Mouse (Mus musculus): ENCODE results near the gene H6pd. TPM values are rescaled to one million over a fixed set of nuclear protein-coding genes. Genes with fewer than 3 reads are reported as not detected.

Gene H6pd
- total and polyA plus RNA-seq, 3 experiments, result 6.9 to 10.8 TPM; not detected in 1

DNA sequence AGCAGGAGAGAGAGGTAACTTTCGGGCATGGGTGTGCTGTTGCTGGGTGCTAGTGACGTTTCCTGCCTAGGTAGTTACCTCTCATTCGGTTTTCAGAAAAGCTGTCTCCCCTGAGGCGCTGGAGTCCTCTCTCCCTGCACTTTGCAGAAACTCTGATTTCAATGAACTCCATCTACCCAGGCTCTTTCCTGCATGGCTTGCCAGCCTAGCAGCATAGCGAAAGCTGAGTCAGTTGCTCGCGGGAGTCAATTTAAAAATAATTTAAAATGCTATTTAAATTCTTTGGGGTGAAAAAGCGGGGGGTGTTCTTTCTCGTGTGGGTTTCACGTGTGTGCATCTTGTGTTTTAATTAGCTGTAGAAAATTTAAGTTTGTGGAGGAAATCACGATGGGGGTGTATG lies 21.1 kb upstream of the H6pd start:
- DNase-seq (ENCODE audit: low read depth, low spot score), result no peak
- Histone ChIP-seq H3K4me1 (ENCODE audit: control insufficient read depth in 1 of 2, insufficient read depth in 2 of 2, low read length in 2 of 2) (peaks cover under 1 to 13% of the 10 kb centered on the region in 2 experiments; a peak in 3 of 4 replicates), H3K9ac (ENCODE audit: control insufficient read depth, low read depth, low read length, poor library complexity, severe bottlenecking) (no peak overlapping the region), H3K27me3 (ENCODE audit: control insufficient read depth in 1 of 2, insufficient read depth in 2 of 2, low read length in 2 of 2) (peaks cover 6 to 11% of the 10 kb centered on the region in 2 experiments), H3K9me3 (replicated peaks; ENCODE audit: insufficient read depth, low read length) (no peaks in the 10 kb centered on the region), H3K36me3 (ENCODE audit: control insufficient read depth in 1 of 2, insufficient read depth in 2 of 2, low read length in 2 of 2) (peaks cover 0 to 4% of the 10 kb centered on the region in 2 experiments; a peak in 2 of 4 replicates), H3K27ac (ENCODE audit: control insufficient read depth, low read depth, low read length) (no peak overlapping the region), H3K79me2 (ENCODE audit: control insufficient read depth, insufficient read depth, low read length, poor library complexity) (no peaks in the 10 kb centered on the region), H3K4me3 (ENCODE audit: control insufficient read depth in 1 of 2, insufficient read depth in 1 of 2, low read depth in 2 of 2, low read length in 2 of 2) (no peak overlapping the region)
- TF ChIP-seq ELF1 (IDR thresholded peaks at IDR 0.05; ENCODE audit: low read depth, low read length), result no peak
- TF ChIP-seq ZMIZ1 (IDR thresholded peaks at IDR 0.05; ENCODE audit: low read depth, low read length), result no peak
- TF ChIP-seq UBTF (IDR thresholded peaks at IDR 0.05; ENCODE audit: borderline replicate concordance, insufficient read depth, low read depth, low read length), result no peak

GRCm38 (mm10) chr4:150023518-150023917 lies 14.7 kb upstream of the H6pd start:
- Histone ChIP-seq H3K9me3 (replicated peaks; ENCODE audit: insufficient read depth, low read length) (no peaks in the 10 kb centered on the region), H3K9ac (ENCODE audit: control insufficient read depth, low read depth, low read length, poor library complexity, severe bottlenecking) (peak overlapping the region; percentile 33), H3K36me3 (ENCODE audit: control insufficient read depth in 1 of 2, insufficient read depth in 2 of 2, low read length in 2 of 2) (peaks cover 0 to 5% of the 10 kb centered on the region in 2 experiments; a peak in 2 of 4 replicates), H3K4me1 (ENCODE audit: control insufficient read depth in 1 of 2, insufficient read depth in 2 of 2, low read length in 2 of 2) (peaks cover 2 to 12% of the 10 kb centered on the region in 2 experiments; a peak in 3 of 4 replicates), H3K4me3 (ENCODE audit: control insufficient read depth in 1 of 2, insufficient read depth in 1 of 2, low read depth in 2 of 2, low read length in 2 of 2) (peak overlapping the region; percentile 25 to 28; a peak in 3 of 4 replicates), H3K79me2 (ENCODE audit: control insufficient read depth, insufficient read depth, low read length, poor library complexity) (no peaks in the 10 kb centered on the region), H3K27ac (ENCODE audit: control insufficient read depth, low read depth, low read length) (no peak overlapping the region), H3K27me3 (ENCODE audit: control insufficient read depth in 1 of 2, insufficient read depth in 2 of 2, low read length in 2 of 2) (no peaks in the 10 kb centered on the region; a peak in 1 of 4 replicates)
- TF ChIP-seq GABPA (IDR thresholded peaks at IDR 0.05; ENCODE audit: low read depth, low read length), result no peak
- TF ChIP-seq EP300 (IDR thresholded peaks at IDR 0.05; ENCODE audit: low read depth in 1 of 2, low read length in 2 of 2), result peak; percentile 25 to 40; a peak in 1 of 4 replicates
- peak; percentile 67 for DNase-seq (ENCODE audit: low read depth, low spot score)

GRCm38 (mm10) chr4:150019741-150020380 lies 11.0 kb upstream of the H6pd start:
- H3K4me3 ChIP-seq (ENCODE audit: control insufficient read depth in 1 of 2, insufficient read depth in 1 of 2, low read depth in 2 of 2, low read length in 2 of 2), result no peak overlapping the region
- peaks cover 0 to 10% of the 10 kb centered on the region in 2 experiments; a peak in 2 of 4 replicates for H3K36me3 ChIP-seq (ENCODE audit: control insufficient read depth in 1 of 2, insufficient read depth in 2 of 2, low read length in 2 of 2)
- no peaks in the 10 kb centered on the region for H3K79me2 ChIP-seq (ENCODE audit: control insufficient read depth, insufficient read depth, low read length, poor library complexity)
- H3K4me1 ChIP-seq (ENCODE audit: control insufficient read depth in 1 of 2, insufficient read depth in 2 of 2, low read length in 2 of 2), result peaks cover 8 to 25% of the 10 kb centered on the region in 2 experiments
- no peak for TF ChIP-seq TAL1 (IDR thresholded peaks at IDR 0.05; ENCODE audit: low read length)
- TF ChIP-seq ZNF384 (IDR thresholded peaks at IDR 0.05; ENCODE audit: low read depth, low read length), result no peak
- no peak for TF ChIP-seq HCFC1 (IDR thresholded peaks at IDR 0.05; ENCODE audit: low read depth, low read length)
- no peak for TF ChIP-seq ETS1 (IDR thresholded peaks at IDR 0.05; ENCODE audit: low read depth, low read length)
- TF ChIP-seq MXI1 (IDR thresholded peaks at IDR 0.05; ENCODE audit: low read depth, low read length), result no peak
- TF ChIP-seq ELF1 (IDR thresholded peaks at IDR 0.05; ENCODE audit: low read depth, low read length), result no peak
- no peak for TF ChIP-seq NELFE (IDR thresholded peaks at IDR 0.05; ENCODE audit: low read depth, low read length)
- no peak for TF ChIP-seq BHLHE40 (IDR thresholded peaks at IDR 0.05; ENCODE audit: borderline replicate concordance, low read depth, low read length)
- TF ChIP-seq USF2 (IDR thresholded peaks at IDR 0.05; ENCODE audit: borderline replicate concordance in 1 of 2, insufficient read depth in 1 of 2, low read depth in 1 of 2, low read length in 2 of 2), result no peak
- TF ChIP-seq KAT2A (conservative IDR thresholded peaks at IDR 0.05; ENCODE audit: low read depth, low read length), result no peak
- no peak for TF ChIP-seq TCF12 (IDR thresholded peaks at IDR 0.05; ENCODE audit: low read depth, low read length)
- TF ChIP-seq JUND (IDR thresholded peaks at IDR 0.05; ENCODE audit: low read depth, low read length), result no peak
- TF ChIP-seq MAFK (IDR thresholded peaks at IDR 0.05; ENCODE audit: borderline replicate concordance, low read depth, low read length), result no peak
- H3K27ac ChIP-seq (ENCODE audit: control insufficient read depth, low read depth, low read length), result no peak overlapping the region
- no peaks in the 10 kb centered on the region for H3K9me3 ChIP-seq (replicated peaks; ENCODE audit: insufficient read depth, low read length)
- H3K9ac ChIP-seq (ENCODE audit: control insufficient read depth, low read depth, low read length, poor library complexity, severe bottlenecking), result no peak overlapping the region
- H3K27me3 ChIP-seq (ENCODE audit: control insufficient read depth in 1 of 2, insufficient read depth in 2 of 2, low read length in 2 of 2), result no peaks in the 10 kb centered on the region
- no peak for DNase-seq (ENCODE audit: low read depth, low spot score)
